Mouse (Mus musculus): Measurements from ENCODE around the gene Wnk1. TPM values are rescaled to one million over a fixed set of nuclear protein-coding genes. Genes with fewer than 3 reads are reported as not detected.

Wnk1 gene
- polyA plus RNA-seq, 1 experiment, result 478 TPM

DNA sequence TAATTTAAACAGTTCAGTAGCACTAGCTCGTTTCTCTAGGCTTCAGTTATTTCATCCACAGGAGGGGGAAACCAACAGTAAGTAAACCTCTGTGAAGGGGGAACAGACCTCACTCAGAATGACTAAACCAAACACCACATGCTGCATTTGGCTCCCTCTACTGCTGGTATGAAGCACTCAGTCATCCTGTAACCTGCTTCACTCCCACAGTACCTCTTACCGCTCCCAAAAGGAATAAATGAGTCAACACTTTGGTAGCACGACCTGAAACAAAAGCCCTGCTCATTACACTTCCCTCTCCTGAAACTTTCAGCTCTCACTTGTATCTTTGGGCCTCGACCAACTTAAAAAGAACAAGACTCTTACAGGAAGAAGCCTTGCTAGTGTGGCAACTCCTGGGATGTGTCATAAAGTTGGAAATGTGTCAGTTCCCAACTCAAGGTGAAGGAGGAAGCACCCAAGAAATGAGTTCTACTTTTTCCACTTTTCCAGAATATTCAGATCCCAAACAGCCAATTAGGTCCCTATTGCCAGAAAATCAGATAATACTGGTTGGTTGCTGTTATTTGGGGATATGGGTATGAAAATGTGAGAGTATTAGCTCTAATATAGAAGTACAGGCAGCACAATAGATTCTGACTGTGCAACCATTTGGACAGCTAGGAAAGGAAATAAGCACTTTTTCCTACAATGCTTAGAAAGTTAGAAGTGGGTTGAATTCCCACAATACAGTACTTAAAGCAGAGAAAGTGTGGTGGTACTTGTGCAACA, 114.1 kb downstream of the Wnk1 start:
- H3K4me3 ChIP-seq (ENCODE audit: low read depth, low read length), result no peak overlapping the region
- H3K27me3 ChIP-seq (ENCODE audit: control insufficient read depth, insufficient read depth, low read length, poor library complexity, severe bottlenecking), result no peaks in the 10 kb centered on the region
- H3K36me3 ChIP-seq (ENCODE audit: control insufficient read depth, insufficient read depth, low read length, poor library complexity, severe bottlenecking), result peaks cover 73% of the 10 kb centered on the region
- H3K4me1 ChIP-seq (ENCODE audit: control insufficient read depth, insufficient read depth, low read length), result no peaks in the 10 kb centered on the region
- H3K9me3 ChIP-seq (replicated peaks; ENCODE audit: control insufficient read depth, insufficient read depth, low read length, poor library complexity, severe bottlenecking), result no peaks in the 10 kb centered on the region
- TF ChIP-seq CTCF (IDR thresholded peaks at IDR 0.05; ENCODE audit: low read depth, low read length) (peak; percentile 7), EP300 (IDR thresholded peaks at IDR 0.05; ENCODE audit: insufficient read depth, low read depth, low read length) (no peak)
- H3K27ac ChIP-seq (ENCODE audit: insufficient read depth, low read length), result no peak overlapping the region
- no peak overlapping the region for H3K9ac ChIP-seq (ENCODE audit: low read depth, poor library complexity, severe bottlenecking)

DNA sequence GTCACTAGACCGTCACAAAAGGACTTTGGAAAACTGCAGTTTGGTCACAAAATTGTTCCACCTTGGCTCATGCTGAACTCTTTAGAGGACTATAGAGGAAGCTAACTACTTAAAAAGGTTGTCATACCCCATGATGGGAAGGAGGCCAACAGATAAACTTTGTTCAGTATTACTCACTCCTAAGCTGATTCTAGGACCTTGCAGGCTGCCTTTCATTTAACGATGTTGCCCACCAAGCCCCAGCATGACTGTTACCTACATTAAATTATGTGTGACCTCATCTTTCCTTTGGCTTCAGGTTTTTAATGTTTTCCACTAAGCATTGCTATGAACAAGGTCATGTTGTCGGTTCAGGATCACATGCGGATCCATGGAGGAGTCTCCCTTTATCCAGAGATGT, 115.9 kb downstream of the Wnk1 start:
- no peaks in the 10 kb centered on the region for H3K27me3 ChIP-seq (ENCODE audit: control insufficient read depth, insufficient read depth, low read length, poor library complexity, severe bottlenecking)
- H3K4me3 ChIP-seq (ENCODE audit: low read depth, low read length), result no peak overlapping the region
- H3K27ac ChIP-seq (ENCODE audit: insufficient read depth, low read length), result no peak overlapping the region
- peaks cover 68% of the 10 kb centered on the region for H3K36me3 ChIP-seq (ENCODE audit: control insufficient read depth, insufficient read depth, low read length, poor library complexity, severe bottlenecking)
- no peak for TF ChIP-seq EP300 (IDR thresholded peaks at IDR 0.05; ENCODE audit: insufficient read depth, low read depth, low read length)
- TF ChIP-seq POLR2A (IDR thresholded peaks at IDR 0.05; ENCODE audit: insufficient read depth, low read length), result no peak
- no peak for TF ChIP-seq CTCF (IDR thresholded peaks at IDR 0.05; ENCODE audit: low read depth, low read length)
- H3K9ac ChIP-seq (ENCODE audit: low read depth, poor library complexity, severe bottlenecking), result no peak overlapping the region
- H3K9me3 ChIP-seq (replicated peaks; ENCODE audit: control insufficient read depth, insufficient read depth, low read length, poor library complexity, severe bottlenecking), result no peaks in the 10 kb centered on the region
- H3K4me1 ChIP-seq (ENCODE audit: control insufficient read depth, insufficient read depth, low read length), result no peaks in the 10 kb centered on the region

DNA sequence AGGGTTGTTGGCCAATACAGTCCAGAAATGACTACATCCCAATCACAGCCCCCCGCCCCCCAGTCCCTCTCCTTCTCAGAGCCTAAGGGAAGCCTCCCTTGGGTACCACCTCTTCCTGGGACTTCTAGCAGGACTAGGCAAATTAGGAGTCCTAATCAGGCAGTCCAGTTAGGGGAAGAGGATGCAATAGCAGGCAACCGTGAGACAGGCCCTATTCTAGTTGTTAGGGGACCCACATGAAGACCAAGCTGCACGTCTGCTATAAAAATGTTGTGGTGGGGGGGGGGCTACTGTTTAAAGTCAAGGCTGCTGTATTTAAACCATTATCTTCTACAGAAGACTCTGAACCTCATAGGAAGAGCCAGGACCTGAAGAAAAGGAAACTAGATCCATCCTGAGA, 116.3 kb downstream of the Wnk1 start:
- H3K9ac ChIP-seq (ENCODE audit: low read depth, poor library complexity, severe bottlenecking), result no peak overlapping the region
- H3K9me3 ChIP-seq (replicated peaks; ENCODE audit: control insufficient read depth, insufficient read depth, low read length, poor library complexity, severe bottlenecking), result no peaks in the 10 kb centered on the region
- no peak for TF ChIP-seq CTCF (IDR thresholded peaks at IDR 0.05; ENCODE audit: low read depth, low read length)
- no peak for TF ChIP-seq POLR2A (IDR thresholded peaks at IDR 0.05; ENCODE audit: insufficient read depth, low read length)
- no peaks in the 10 kb centered on the region for H3K4me1 ChIP-seq (ENCODE audit: control insufficient read depth, insufficient read depth, low read length)
- H3K36me3 ChIP-seq (ENCODE audit: control insufficient read depth, insufficient read depth, low read length, poor library complexity, severe bottlenecking), result peaks cover 68% of the 10 kb centered on the region
- H3K27ac ChIP-seq (ENCODE audit: insufficient read depth, low read length), result no peak overlapping the region
- no peaks in the 10 kb centered on the region for H3K27me3 ChIP-seq (ENCODE audit: control insufficient read depth, insufficient read depth, low read length, poor library complexity, severe bottlenecking)
- no peak overlapping the region for H3K4me3 ChIP-seq (ENCODE audit: low read depth, low read length)

DNA sequence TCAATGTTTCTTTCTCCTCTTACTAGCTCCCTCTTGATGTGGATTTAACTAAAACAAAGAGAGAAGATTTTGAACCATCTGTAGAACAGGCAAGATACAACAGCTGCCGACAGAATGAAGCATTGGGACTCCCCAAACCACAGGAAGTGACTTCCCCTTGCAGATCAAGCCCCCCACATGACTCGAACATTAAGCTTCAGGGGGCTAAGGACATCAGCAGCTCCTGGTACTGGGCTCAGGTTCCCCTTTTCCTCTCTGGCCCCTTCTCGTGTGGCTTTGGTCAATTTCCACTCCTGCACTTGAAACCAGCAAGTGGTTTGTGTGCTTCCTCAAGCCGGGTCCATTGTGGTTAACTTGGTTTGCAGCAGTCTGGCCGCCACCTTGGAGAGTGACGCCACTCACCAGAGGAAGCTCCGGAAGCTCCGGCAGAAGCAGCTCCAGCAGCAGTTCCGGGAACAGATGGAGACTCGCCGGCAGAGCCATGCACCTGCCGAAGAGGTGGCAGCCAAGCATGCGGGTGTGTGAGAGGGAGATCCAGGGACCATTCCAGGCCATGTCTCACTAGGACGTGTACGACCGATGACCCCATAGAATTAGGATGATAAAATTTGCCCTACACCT, 119.8 kb downstream of the Wnk1 start:
- Histone ChIP-seq H3K9ac (ENCODE audit: low read depth, poor library complexity, severe bottlenecking) (no peak overlapping the region), H3K36me3 (ENCODE audit: control insufficient read depth, insufficient read depth, low read length, poor library complexity, severe bottlenecking) (peaks cover 40% of the 10 kb centered on the region), H3K27me3 (ENCODE audit: control insufficient read depth, insufficient read depth, low read length, poor library complexity, severe bottlenecking) (no peaks in the 10 kb centered on the region), H3K4me3 (ENCODE audit: low read depth, low read length) (no peak overlapping the region), H3K4me1 (ENCODE audit: control insufficient read depth, insufficient read depth, low read length) (no peaks in the 10 kb centered on the region), H3K27ac (ENCODE audit: insufficient read depth, low read length) (no peak overlapping the region), H3K9me3 (replicated peaks; ENCODE audit: control insufficient read depth, insufficient read depth, low read length, poor library complexity, severe bottlenecking) (no peaks in the 10 kb centered on the region)
- TF ChIP-seq EP300 (IDR thresholded peaks at IDR 0.05; ENCODE audit: insufficient read depth, low read depth, low read length) (no peak), CTCF (IDR thresholded peaks at IDR 0.05; ENCODE audit: low read depth, low read length) (no peak), POLR2A (IDR thresholded peaks at IDR 0.05; ENCODE audit: insufficient read depth, low read length) (no peak)

GRCm38 (mm10) chr6:119915710-119916109, 122.8 kb downstream of the Wnk1 start:
- Histone ChIP-seq H3K9ac (ENCODE audit: low read depth, poor library complexity, severe bottlenecking) (no peak overlapping the region), H3K9me3 (replicated peaks; ENCODE audit: control insufficient read depth, insufficient read depth, low read length, poor library complexity, severe bottlenecking) (no peaks in the 10 kb centered on the region), H3K4me1 (ENCODE audit: control insufficient read depth, insufficient read depth, low read length) (no peaks in the 10 kb centered on the region), H3K27ac (ENCODE audit: insufficient read depth, low read length) (no peak overlapping the region), H3K4me3 (ENCODE audit: low read depth, low read length) (no peak overlapping the region), H3K36me3 (ENCODE audit: control insufficient read depth, insufficient read depth, low read length, poor library complexity, severe bottlenecking) (peaks cover 23% of the 10 kb centered on the region), H3K27me3 (ENCODE audit: control insufficient read depth, insufficient read depth, low read length, poor library complexity, severe bottlenecking) (no peaks in the 10 kb centered on the region)
- no peak for TF ChIP-seq CTCF (IDR thresholded peaks at IDR 0.05; ENCODE audit: low read depth, low read length)
- no peak for TF ChIP-seq EP300 (IDR thresholded peaks at IDR 0.05; ENCODE audit: insufficient read depth, low read depth, low read length)
- TF ChIP-seq POLR2A (IDR thresholded peaks at IDR 0.05; ENCODE audit: insufficient read depth, low read length), result no peak

GRCm38 (mm10) chr6:119912046-119912445, 126.4 kb downstream of the Wnk1 start:
- Histone ChIP-seq H3K27ac (ENCODE audit: insufficient read depth, low read length) (no peak overlapping the region), H3K4me1 (ENCODE audit: control insufficient read depth, insufficient read depth, low read length) (no peaks in the 10 kb centered on the region), H3K27me3 (ENCODE audit: control insufficient read depth, insufficient read depth, low read length, poor library complexity, severe bottlenecking) (no peaks in the 10 kb centered on the region), H3K4me3 (ENCODE audit: low read depth, low read length) (no peak overlapping the region), H3K36me3 (ENCODE audit: control insufficient read depth, insufficient read depth, low read length, poor library complexity, severe bottlenecking) (0 out of 2 replicates have a peak, but pooled peaks cover 2% of the 10 kb centered on the region), H3K9me3 (replicated peaks; ENCODE audit: control insufficient read depth, insufficient read depth, low read length, poor library complexity, severe bottlenecking) (no peaks in the 10 kb centered on the region), H3K9ac (ENCODE audit: low read depth, poor library complexity, severe bottlenecking) (no peak overlapping the region)
- TF ChIP-seq CTCF (IDR thresholded peaks at IDR 0.05; ENCODE audit: low read depth, low read length) (no peak), POLR2A (IDR thresholded peaks at IDR 0.05; ENCODE audit: insufficient read depth, low read length) (no peak), EP300 (IDR thresholded peaks at IDR 0.05; ENCODE audit: insufficient read depth, low read depth, low read length) (no peak)
